Mouse (Mus musculus): ENCODE measurements around the gene Nos3. TPM values are rescaled to one million over a fixed set of nuclear protein-coding genes. Genes with fewer than 3 reads are reported as not detected.

Nos3 gene
- polyA plus RNA-seq, 1 experiment from 2014 or later = 12.8 TPM

DNA sequence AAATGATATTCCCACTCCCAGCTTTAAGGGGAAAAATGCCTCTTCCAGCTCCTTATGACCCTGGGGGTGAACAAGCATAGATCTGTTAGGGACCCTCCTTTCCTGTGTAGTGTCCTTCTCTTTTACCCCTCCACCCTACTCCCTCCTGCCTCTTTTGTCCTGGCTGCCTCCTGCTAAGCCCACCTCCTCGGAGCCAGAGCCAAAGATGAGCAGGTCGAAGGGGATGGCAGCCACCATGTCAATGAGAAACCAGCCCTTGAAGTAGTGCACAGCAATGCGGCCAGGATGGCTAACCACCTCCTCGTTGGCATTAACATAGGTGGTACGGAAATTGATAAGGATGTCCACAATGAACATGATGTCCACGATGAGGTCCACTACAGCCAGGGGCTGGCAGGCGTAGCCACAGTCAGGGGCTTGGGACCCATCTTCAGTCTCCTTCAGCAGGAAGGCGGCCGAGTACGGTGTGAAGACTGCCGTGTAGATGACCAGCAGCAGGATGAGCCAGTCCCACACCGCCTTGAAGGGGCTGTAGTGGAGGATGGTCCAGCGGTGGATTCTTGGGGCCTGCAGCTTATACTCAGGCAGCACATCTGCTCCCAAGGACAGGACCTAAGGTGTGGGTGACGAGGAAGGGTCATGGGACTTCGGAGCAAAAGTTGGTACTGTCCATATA, 38.3 kb upstream of the Nos3 start:
- TF ChIP-seq CTCF (IDR thresholded peaks at IDR 0.05; ENCODE audit: low read depth) = no peak
- Histone ChIP-seq H3K27ac (no peak overlapping the region), H3K27me3 (ENCODE audit: insufficient read depth, low read length) (no peaks in the 10 kb centered on the region), H3K4me1 (replicated peaks; ENCODE audit: insufficient read depth, low read length) (peaks cover 16% of the 10 kb centered on the region), H3K4me3 (replicated peaks; ENCODE audit: low read depth, low read length) (no peak overlapping the region), H3K36me3 (ENCODE audit: insufficient read depth, low read length) (0 out of 2 replicates have a peak, but pooled peaks cover 6% of the 10 kb centered on the region), H3K9me3 (replicated peaks; ENCODE audit: low read length) (no peaks in the 10 kb centered on the region), H3K9ac (ENCODE audit: low read depth, low read length) (no peak overlapping the region), H3K4me2 (ENCODE audit: low read length) (no peak overlapping the region)
- WGBS = 94% methylated on average over 15 of the region's 15 CpGs
- no peak for ATAC-seq (replicated peaks; ENCODE audit: low FRiP score, low read depth)
- DNase-seq (ENCODE audit: low spot score) = no peak

DNA sequence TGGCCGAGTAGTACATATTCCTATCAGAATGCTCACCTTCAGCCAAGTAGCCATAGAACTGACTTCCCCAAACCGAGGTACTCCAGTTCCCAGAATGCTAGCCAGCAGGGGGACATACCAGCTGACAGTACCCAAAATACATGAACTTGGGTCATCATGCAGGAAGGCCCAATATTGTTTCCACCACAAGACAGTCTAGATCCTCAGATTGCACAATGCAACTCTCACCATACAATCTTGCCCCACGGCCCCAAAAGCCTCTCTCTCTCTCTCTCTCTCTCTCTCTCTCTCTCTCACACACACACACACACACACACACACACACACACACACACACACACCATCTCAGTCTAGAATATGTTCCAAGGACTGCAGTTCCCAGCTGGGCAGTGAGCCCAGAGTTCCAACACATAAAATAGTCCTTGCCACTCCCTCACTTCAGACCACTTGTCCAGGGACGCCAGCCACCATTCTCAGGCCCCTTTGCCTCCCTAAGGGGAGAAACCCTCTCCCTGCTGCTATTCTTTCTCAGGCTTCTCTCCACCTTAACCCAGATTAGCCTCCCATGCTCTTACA, 37.7 kb upstream of the Nos3 start:
- TF ChIP-seq CTCF (IDR thresholded peaks at IDR 0.05; ENCODE audit: low read depth) = peak; percentile 2; the same call in 1 of the 2 replicates
- Histone ChIP-seq H3K4me1 (replicated peaks; ENCODE audit: insufficient read depth, low read length) (peaks cover 16% of the 10 kb centered on the region), H3K4me2 (ENCODE audit: low read length) (no peak overlapping the region), H3K27ac (no peak overlapping the region), H3K27me3 (ENCODE audit: insufficient read depth, low read length) (no peaks in the 10 kb centered on the region), H3K9me3 (replicated peaks; ENCODE audit: low read length) (no peaks in the 10 kb centered on the region), H3K36me3 (ENCODE audit: insufficient read depth, low read length) (0 out of 2 replicates have a peak, but pooled peaks cover 6% of the 10 kb centered on the region), H3K4me3 (replicated peaks; ENCODE audit: low read depth, low read length) (no peak overlapping the region), H3K9ac (ENCODE audit: low read depth, low read length) (no peak overlapping the region)
- ATAC-seq (replicated peaks; ENCODE audit: low FRiP score, low read depth) (no peak), DNase-seq (ENCODE audit: low spot score) (no peak)
- 81% methylated on average over 4 of the region's 4 CpGs for WGBS

DNA sequence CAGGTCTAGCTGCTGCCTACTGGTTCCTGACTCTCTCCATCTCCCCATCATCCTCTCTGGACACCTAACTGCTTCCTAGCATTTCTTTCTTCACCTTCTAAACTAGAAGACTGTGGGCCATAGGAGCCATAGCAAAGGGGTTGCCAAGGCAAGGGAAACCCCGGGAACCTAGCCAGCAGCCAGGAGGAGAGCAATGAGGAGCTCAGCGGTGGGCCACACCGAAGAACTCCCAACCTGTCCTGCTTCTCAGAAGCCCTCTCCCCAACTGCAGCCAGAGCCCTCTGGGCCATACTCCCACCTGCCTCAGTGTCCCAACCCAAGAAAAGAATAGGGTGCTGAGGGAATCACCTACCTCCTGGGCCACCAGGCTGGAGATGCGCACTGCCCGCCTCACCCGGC, 35.8 kb upstream of the Nos3 start:
- ATAC-seq (replicated peaks; ENCODE audit: low FRiP score, low read depth) (no peak), DNase-seq (ENCODE audit: low spot score) (no peak)
- H3K36me3 ChIP-seq (ENCODE audit: insufficient read depth, low read length) = 0 out of 2 replicates have a peak, but pooled peaks cover 6% of the 10 kb centered on the region
- 67% methylated on average over 6 of the region's 6 CpGs for WGBS
- H3K4me3 ChIP-seq (replicated peaks; ENCODE audit: low read depth, low read length) = peak overlapping the region; percentile 24; the same call in 1 of the 2 replicates
- H3K9me3 ChIP-seq (replicated peaks; ENCODE audit: low read length) = no peaks in the 10 kb centered on the region
- peak overlapping the region; percentile 71 for H3K4me2 ChIP-seq (ENCODE audit: low read length)
- peak overlapping the region; percentile 42; the same call in 1 of the 2 replicates for H3K27ac ChIP-seq
- H3K27me3 ChIP-seq (ENCODE audit: insufficient read depth, low read length) = no peaks in the 10 kb centered on the region
- peak overlapping the region; percentile 53 for H3K9ac ChIP-seq (ENCODE audit: low read depth, low read length)
- TF ChIP-seq CTCF (IDR thresholded peaks at IDR 0.05; ENCODE audit: low read depth) = no peak
- H3K4me1 ChIP-seq (replicated peaks; ENCODE audit: insufficient read depth, low read length) = peaks cover 16% of the 10 kb centered on the region

DNA sequence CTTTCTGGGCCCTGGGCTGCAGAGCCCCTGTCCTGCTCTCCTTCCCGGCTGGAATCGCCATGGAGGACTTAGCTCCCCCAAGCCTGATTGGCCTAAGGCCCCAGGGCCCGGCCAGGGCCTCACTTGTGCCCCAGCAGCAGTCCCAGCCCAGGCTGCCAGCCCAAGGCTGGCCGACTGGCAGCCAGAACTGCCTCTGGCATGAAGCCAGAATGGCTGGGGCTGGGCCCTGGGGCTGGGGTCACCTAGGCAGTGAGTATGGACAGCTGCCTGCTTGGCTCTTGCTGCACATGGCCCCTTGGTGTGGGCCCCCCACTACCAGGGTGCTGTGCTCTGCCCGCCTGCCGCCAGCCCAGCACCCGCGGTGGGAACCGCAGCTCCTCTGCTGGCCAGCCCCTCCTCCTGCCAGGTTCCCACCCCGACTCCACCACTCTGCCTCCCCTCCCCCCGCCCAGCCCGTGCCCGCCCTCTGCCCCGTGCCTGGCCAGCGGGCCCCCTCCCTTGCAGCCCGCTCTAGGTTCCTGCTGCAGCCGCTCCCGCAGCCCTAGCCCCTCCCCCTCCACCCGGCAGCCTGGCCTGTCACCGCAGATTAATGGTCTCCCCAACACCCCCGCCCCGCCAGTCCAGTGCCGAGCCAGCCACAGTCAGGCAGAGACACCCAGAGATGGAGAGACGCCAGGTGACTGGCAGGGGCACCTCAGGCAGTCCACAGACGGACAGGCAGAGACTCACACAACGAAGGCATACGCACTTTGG, 35.2 kb upstream of the Nos3 start:
- H3K9me3 ChIP-seq (replicated peaks; ENCODE audit: low read length) = no peaks in the 10 kb centered on the region
- peak overlapping the region; percentile 24; the same call in 1 of the 2 replicates for H3K4me3 ChIP-seq (replicated peaks; ENCODE audit: low read depth, low read length)
- ATAC-seq (replicated peaks; ENCODE audit: low FRiP score, low read depth) = peak; percentile 87
- H3K27me3 ChIP-seq (ENCODE audit: insufficient read depth, low read length) = no peaks in the 10 kb centered on the region
- H3K27ac ChIP-seq = peak overlapping the region; percentile 44; the same call in 1 of the 2 replicates
- 0 out of 2 replicates have a peak, but pooled peaks cover 6% of the 10 kb centered on the region for H3K36me3 ChIP-seq (ENCODE audit: insufficient read depth, low read length)
- peak overlapping the region; percentile 71 for H3K4me2 ChIP-seq (ENCODE audit: low read length)
- TF ChIP-seq CTCF (IDR thresholded peaks at IDR 0.05; ENCODE audit: low read depth) = no peak
- peak; percentile 75 for DNase-seq (ENCODE audit: low spot score)
- H3K9ac ChIP-seq (ENCODE audit: low read depth, low read length) = peak overlapping the region; percentile 53
- 4% methylated on average over 19 of the region's 27 CpGs for WGBS
- peaks cover 16% of the 10 kb centered on the region for H3K4me1 ChIP-seq (replicated peaks; ENCODE audit: insufficient read depth, low read length)

DNA sequence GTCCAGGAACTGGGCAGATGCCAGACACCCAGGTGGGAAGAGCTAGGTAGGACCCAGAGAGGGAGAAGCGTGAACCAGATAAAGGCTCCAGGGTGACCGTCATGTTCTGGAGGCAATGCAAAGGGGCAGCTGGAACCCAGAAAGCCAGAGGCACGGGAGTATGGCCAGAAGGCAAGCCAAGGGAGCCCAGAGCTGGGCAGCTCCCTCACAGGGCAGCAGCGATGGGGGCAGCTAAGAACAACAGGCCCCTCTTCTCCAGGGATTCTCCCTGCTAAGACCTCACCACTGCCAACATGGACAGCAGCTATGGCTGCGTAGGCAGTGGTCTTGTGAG, 34.7 kb upstream of the Nos3 start:
- ATAC-seq (replicated peaks; ENCODE audit: low FRiP score, low read depth) (no peak), DNase-seq (ENCODE audit: low spot score) (no peak)
- Histone ChIP-seq H3K9ac (ENCODE audit: low read depth, low read length) (0 out of 2 replicates have a peak overlapping the region, but pooled peaks have one; percentile 53), H3K4me3 (replicated peaks; ENCODE audit: low read depth, low read length) (no peak overlapping the region), H3K27me3 (ENCODE audit: insufficient read depth, low read length) (no peaks in the 10 kb centered on the region), H3K4me1 (replicated peaks; ENCODE audit: insufficient read depth, low read length) (peaks cover 16% of the 10 kb centered on the region), H3K9me3 (replicated peaks; ENCODE audit: low read length) (no peaks in the 10 kb centered on the region), H3K36me3 (ENCODE audit: insufficient read depth, low read length) (0 out of 2 replicates have a peak, but pooled peaks cover 2% of the 10 kb centered on the region), H3K4me2 (ENCODE audit: low read length) (peak overlapping the region; percentile 71; the same call in 1 of the 2 replicates), H3K27ac (0 out of 2 replicates have a peak overlapping the region, but pooled peaks have one; percentile 44)
- TF ChIP-seq CTCF (IDR thresholded peaks at IDR 0.05; ENCODE audit: low read depth) = no peak
- 33% methylated on average over 5 of the region's 5 CpGs for WGBS

DNA sequence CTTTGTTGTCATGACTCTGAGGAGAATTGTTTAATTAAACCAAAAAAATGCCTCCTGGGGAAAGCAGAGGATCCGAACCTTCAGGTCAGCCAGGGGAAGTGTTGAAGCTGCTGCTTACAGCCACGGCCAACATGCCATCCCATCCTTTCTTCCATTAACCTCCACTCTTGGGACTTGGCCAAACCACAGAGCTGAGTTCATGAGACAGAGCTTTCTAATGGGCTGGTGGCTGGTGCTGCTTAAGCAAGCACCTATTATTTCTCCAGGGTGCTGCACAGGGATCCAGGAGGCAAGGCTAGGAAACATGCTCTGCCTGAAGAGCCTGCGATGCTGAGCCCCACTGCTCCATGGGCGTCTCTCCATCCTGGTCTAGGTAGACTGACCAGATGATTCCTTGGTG, 32.2 kb upstream of the Nos3 start:
- H3K27ac ChIP-seq = no peak overlapping the region
- H3K9ac ChIP-seq (ENCODE audit: low read depth, low read length) = no peak overlapping the region
- H3K36me3 ChIP-seq (ENCODE audit: insufficient read depth, low read length) = no peaks in the 10 kb centered on the region
- no peak overlapping the region for H3K4me2 ChIP-seq (ENCODE audit: low read length)
- ATAC-seq (replicated peaks; ENCODE audit: low FRiP score, low read depth) (no peak), DNase-seq (ENCODE audit: low spot score) (no peak)
- no peak overlapping the region for H3K4me3 ChIP-seq (replicated peaks; ENCODE audit: low read depth, low read length)
- H3K9me3 ChIP-seq (replicated peaks; ENCODE audit: low read length) = no peaks in the 10 kb centered on the region
- peaks cover 16% of the 10 kb centered on the region for H3K4me1 ChIP-seq (replicated peaks; ENCODE audit: insufficient read depth, low read length)
- no peak for TF ChIP-seq CTCF (IDR thresholded peaks at IDR 0.05; ENCODE audit: low read depth)
- H3K27me3 ChIP-seq (ENCODE audit: insufficient read depth, low read length) = no peaks in the 10 kb centered on the region
- WGBS = 78% methylated on average over 4 of the region's 4 CpGs

Data from kidney, postnatal 0 days (tissue).